Mouse (Mus musculus): Measurements from ENCODE around the gene Spink8.
"Not testable (repeated sequence)": the region's sequence is repeated elsewhere in the genome, so short reads cannot be mapped to it uniquely, and the experiment has no call there.

The Spink8 gene

DNA sequence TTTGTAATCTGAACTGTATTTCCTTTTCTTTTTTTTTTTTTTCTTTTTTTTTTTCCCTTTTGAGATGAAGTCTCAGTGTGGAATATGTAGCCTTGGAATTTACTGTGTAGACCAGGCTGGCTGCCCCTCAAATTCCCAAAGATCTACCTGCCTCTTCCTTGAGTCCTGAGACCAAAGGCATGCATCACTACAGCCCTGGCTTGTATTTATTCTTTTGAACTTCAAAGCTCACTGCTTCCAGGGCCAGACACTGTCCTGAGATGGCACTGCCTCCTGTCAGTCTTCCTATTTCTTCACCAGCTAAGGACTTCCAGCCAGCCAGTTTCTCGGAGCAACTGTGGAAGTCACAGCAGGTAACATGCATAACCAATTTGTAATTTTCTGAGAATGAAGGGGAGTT lies at the start of gene Spink8:
Gene Spink8, plus strand, starts transcription at position 301 of the 400 bp plus-strand sequence.
- no peak for DNase-seq (ENCODE audit: low spot score)

DNA sequence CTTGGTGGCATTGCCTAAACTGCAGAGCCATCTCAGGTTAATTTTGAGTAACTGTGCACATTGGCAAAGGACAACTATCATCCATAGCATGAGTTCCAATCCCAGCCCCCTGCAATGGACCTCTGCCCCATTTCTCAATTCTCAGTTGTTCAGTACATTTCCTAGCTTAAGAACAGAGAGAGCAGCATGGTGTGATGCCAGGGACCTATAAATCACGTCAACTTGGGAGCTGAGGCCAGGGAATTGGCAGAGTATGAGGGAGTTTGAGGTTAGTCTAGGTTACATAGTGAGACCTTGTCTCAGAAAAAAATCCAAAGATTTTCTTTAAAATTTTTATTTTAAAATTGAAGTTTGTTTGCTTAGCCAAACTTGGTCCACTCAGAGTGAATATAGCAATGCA lies 45.2 kb upstream of the Spink8 start:
- not testable (repeated sequence) for DNase-seq (ENCODE audit: low spot score)

DNA sequence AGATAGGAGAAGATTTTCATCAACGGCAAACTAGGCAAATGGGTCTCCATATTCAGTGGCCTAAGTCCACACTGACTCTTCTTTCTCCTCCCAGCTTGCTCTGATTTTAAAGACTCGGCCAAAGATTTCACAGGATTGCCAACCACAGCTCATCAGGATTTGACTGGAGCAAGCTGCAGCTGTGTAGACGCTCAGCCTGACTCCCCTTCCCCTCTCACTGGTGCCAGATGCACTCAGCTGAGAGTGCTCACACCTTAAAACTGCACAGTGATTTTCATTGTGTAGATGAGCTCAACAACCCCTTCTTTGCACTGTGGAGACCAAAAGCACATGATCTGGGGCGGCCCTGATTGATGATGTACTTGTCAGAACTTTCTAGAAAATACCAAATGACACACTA lies 21.5 kb upstream of the Spink8 start, which contains the start of gene Fbxw27:
Gene Fbxw27, minus strand, starts transcription at position 101 of the 400 bp plus-strand sequence.
- DNase-seq (ENCODE audit: low spot score), result not testable (repeated sequence)

DNA sequence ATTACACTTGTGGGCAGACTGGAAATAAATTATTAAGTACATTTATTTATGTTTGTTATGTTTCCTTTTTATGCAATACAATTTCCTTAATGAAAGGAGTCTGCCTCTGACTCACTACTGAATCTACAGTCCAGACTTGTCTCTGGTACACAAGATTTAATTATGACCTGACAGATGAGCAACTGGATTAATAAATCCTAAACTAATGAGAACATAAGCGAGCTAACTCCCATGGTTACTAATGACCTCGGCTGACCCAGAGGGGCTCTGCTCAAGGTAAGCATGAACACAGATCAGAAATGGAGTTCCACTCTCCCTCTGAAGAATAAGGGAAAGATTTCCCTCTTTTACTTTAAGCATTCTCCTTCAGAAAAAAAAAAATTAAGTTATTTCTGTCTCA lies 16.9 kb upstream of the Spink8 start:
- DNase-seq (ENCODE audit: low spot score), result no peak

DNA sequence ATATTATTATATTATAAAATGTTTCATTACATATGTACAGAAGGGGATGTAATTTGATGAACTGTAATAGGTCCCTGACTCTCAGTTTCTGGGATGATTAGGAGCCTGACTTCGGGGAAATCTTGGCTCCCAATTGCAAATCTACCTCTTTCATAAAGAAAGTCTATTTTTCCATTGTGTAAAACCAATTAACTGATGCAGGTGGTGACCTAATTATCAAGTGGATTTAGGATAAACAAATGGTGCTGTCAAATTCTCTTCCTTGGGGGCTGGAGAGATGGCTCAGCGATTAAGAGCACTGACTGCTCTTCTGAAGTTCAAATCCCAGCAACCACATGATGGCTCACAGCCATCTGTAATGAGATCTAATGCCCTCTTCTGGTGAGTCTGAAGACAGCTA lies 16.3 kb upstream of the Spink8 start:
- DNase-seq (ENCODE audit: low spot score), result no peak

DNA sequence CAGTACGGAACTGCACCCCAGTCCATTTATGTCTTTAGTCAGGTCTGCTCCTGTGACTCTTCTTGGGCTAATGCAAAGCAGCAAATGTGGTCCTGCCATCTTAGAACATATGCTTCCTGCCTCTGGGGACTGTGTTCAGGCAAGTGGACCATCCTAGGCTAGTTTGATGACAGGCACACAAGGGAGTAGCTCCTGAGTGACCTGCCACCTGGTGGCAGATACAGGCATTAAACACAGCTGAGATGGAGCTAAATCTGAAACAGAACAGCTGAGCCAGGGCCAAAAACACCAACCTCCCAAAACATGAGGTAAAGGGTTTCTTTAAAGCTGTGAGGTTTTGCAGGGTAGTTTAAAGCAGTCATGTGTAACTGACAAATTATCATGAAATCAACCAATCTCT lies 14.0 kb upstream of the Spink8 start:
- DNase-seq (ENCODE audit: low spot score), result no peak

DNA sequence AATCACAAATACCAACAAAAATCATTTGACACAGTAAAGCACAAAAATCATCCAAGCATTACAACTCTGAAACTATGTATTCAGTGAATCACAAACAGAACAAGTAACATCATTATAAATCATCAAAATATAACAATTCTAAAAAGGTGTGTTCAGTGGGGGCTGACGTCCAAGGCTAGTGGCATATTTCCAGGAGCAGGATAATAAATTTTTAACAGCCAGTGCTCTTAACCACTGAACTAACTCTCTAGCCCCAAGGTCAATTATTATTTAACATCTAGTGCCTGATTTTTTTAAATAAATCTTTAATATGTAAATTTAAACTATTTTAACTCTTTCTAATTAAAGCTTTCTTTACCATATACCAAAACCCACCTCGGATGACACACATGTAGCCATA lies 6.5 kb upstream of the Spink8 start:
- not testable (repeated sequence) for DNase-seq (ENCODE audit: low spot score)

DNA sequence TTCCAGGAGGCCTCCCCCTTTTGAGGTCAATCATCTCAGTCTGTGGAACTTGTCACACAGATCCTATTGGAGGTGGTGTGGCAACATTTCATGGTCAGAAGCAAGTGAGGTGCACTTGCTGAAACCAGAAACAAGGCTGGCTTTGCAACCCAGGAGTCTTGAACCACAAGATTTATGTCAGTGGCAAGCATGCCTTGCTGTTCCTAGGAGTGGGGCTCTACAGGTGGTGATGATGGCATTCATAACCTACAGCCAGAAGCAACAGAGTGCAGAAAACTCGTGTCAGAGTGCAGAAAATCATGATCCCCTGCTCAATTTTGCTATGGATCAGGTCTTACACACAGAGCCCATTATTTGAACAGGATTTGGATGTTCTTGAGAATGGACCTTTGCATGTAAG lies 5.8 kb upstream of the Spink8 start:
- DNase-seq (ENCODE audit: low spot score), result no peak

DNA sequence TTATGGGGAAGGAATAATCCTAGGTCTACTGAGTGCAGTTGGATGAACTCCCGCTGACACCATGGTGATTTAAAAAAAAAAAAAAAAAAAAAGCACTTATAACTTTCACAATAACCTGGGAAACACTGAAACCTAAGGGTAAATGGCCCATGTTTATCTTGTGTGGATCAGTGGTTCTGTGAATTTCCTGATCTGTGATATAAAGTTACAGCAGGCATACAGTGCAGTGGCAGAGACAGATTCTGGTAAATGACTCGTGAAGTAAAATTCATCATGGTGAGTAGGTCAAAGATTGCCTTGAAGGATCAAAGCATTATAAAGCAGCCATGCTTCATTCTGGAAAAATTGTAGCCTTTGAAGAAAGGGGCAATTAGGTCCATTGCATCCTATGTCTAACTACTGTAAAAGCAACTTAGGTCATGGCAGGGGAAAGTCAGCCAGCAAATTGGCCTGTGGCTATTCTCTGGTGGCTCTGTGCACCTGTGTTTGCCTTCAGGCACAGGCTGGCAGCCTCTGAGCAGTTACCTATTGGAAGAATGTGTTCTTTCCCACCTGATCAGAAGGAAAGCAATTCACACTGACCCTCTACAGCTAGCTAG lies 5.3 kb upstream of the Spink8 start:
- no peak for DNase-seq (ENCODE audit: low spot score)

DNA sequence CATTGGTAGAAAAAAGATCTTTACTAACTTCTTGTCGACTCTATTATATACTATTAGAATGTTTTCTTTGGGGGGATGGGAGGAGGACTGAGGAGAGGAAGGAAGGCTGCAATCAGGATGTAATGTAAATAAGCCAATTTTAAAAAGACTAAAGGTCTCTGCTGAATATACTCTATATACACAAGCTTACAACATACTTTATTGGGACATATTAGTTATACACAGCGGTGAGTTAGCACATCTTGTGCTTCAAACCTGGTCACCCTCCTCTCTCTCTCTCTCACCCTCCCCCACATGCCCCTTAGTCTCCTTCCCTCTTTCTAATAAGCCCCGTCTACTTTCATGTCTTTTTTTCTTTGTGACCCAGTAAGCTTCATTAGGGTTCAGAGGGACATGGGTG lies 4.2 kb upstream of the Spink8 start:
- no peak for DNase-seq (ENCODE audit: low spot score)

DNA sequence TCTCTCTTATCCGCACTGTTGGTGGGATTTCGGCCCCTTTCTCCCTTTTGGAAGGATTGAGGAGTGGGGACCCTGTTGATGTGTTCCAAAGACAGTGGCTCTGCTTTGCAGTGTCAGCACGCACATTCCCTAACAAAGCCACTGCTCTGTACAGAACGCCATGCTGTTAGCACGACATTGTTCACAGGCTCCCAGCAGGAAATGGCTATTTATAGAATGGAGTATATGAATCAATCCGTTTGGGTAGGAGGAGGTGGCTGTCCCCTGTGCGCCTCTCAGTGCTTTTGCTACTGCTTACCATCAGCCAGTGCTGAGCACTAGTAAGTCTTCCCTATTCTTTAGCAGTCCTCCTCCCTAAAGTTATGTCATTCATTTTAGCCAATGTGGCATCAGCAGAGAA lies 1.3 kb downstream of the Spink8 start:
- no peak for DNase-seq (ENCODE audit: low spot score)

DNA sequence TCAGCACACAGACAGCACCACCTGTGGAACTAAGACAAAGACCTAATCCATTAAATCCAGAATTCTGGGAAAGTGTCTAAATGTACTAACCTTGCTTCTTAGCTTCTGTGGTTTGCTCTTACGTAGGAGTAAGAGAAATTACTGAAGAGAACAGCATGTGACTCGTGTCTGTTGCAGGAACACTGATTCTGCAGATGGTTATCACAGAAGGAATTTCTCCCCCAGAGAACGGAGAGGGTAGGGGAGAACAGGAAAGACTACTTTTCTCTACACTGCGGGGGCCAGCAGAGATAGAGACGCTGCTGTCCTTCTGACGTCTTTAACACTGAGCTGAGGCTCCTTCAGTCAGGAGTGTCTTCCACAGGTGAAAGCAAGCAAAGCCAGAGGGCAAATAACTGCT lies 4.3 kb downstream of the Spink8 start:
- no peak for DNase-seq (ENCODE audit: low spot score)

DNA sequence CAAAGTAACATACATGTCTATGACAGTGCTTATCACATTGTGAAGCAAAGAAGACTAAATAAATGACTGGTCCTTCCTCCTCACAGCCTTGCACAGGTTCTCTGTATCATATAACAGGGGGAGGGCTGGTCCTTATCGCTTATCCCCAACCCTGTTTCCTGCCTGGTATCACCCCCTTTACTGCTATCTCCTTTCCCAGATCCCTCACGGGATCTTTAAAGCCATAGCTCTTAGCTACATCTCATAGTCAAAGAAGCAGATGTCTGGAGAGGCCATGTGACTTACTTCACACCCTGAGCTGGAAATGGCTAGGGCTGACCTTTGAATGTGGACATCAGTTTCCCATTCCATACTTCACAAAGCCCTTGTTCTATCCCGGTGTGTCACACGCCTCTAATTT lies 13.7 kb downstream of the Spink8 start:
- no peak for DNase-seq (ENCODE audit: low spot score)

DNA sequence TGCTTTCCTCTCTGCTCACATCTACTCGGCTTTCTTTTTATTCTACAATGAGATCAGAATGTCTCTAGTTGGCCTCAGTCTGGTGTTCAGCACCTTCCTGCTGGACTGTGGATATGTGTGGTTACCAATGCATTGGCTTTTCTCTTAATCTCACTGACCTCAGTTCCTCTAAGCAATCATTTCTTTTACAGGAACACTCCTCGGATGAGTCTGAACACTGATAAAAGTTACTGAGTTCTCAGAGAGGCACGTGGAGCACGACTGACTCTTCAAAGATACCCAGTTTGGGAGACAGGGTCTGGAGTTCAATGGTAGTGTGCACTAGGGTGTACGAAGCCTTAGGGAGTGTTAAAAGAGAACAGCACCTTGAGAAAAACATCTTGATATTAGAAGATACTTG lies 14.1 kb downstream of the Spink8 start:
- no peak for DNase-seq (ENCODE audit: low spot score)

DNA sequence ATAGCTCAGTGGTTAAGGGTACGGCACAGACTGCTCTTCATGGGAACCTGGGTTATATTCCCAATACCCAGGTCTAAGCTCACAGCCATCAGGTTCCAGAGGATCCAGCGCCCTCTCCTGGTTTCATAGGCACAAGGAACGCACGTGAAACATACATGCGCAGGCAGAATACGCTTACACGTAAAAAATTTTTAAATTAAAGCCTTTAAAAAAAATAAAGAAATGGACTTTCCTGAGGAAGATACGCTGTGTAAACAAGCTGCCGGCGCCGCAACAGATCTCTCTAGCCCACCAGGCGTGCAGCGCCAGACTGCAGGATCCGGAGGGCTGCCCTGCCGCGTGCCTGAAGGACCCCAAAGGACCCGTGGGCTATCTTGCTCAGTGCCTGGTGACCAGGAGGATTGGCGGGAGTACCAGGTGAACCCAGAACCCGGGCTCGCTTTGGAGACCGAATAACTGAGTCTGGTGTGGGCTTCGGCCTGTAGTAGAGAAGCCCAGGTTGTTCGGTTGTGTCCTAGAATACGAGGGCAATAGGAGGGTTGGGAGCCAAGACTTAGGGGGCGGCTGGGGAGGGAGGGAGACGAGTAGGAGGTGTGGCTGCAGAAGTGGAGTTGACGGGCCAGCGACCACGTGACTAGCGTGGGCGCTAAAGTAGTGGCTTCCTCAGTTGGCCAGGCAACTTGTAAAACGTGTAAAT lies 20.5 kb downstream of the Spink8 start, which contains the start of gene Nme6:
Gene Nme6, plus strand, starts transcription at position 359 of the 697 bp plus-strand sequence.
- peak; percentile 73 for DNase-seq (ENCODE audit: low spot score)

DNA sequence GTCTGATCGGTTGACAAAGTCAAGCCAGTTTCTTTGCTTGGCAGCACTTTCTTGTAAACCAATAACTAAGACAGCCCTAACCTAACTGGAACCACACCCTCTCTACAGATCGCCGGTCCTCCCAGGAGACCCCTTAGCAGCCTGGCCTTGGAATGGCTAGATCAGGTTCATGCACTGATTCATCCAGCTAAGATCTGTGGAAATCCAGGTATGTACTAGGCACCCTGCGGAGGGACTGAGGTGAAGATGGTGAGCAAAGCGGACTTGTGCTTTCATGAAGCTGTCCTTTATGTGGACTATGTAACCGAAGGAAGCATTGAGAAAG lies 21.0 kb downstream of the Spink8 start:
- DNase-seq (ENCODE audit: low spot score), result no peak

DNA sequence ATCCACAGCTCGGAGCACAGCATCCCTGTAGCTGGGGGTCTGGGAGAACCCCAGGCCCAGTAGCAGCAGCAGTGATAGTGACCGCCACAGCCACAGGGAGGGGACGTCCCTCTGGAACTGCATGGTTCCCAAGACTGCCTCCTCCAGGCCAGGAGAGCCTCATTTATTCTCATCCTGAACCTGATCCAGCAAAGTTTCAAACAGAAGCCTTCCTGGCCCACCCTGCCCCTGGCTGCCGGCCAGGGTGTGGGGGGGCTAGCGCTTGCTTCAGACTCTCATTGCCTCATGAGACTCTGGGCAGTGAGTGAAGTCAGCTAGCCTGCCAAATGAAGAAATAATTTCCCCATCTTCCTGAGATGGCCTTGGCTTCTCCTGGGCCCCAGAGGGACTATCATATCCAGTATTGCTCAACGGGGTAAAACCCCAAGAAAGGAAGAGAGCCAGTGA lies 37.3 kb downstream of the Spink8 start, which contains the start of gene Camp:
Gene Camp, minus strand, starts transcription at position 306 of the 447 bp plus-strand sequence.
- DNase-seq (ENCODE audit: low spot score), result no peak

DNA sequence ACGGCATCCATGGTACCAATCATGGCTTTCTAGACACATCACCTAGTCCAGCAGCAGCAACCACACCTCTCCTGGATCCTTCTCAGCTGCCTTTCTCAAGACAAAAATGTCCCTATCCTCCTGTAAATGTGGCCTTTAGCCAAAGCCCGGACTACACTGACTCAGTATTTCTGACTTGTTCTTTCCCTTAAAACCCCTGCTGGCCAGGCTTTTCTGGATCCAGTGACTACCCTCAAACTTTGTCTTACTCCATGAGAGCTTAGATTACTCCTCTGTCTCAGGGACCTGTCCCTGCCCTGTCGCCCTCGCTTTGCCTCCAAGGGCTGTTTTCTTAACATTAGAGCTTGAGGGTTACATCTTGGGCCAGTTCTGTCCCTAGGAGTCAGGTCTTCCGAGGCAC lies 38.0 kb downstream of the Spink8 start:
- no peak for DNase-seq (ENCODE audit: low spot score)

DNA sequence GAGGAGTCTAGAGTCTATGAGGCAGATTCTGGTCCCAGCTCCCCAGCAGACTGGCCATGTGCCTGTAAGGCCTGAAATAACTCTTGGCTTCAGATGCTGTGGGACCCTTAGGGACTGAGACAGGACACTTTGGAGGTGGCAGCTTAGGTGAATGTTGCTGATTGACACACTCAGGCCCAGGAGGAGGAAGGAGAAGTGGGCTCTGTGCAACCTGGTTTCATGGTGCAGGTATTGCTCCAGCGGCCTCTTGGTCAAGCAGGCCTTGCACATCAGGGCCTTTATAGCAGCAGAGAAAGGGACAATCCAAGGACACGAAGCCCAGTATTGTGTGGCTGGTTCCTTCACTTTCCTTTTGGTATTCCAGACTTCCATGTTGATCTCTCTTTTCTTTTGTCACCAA lies 42.3 kb downstream of the Spink8 start:
- no peak for DNase-seq (ENCODE audit: low spot score)

DNA sequence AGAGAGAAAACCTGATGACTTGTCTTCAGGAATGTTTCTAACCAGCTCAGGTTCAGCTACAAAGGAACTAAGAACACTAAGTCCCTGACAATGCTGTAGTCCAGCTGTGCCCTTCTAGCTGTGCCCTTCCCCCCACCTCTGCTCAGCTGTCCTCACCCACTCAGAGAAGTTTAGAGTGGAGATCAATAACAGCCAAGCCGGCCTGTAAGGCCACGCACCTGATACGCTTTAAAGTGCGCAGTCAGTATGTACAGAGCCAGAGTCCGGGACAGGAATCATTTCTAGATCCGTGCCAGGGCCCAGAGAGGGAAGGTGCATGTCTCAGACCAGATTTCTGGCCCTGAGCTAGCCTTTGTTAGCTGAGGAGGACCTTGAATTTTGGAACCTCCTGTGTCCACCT lies 43.9 kb downstream of the Spink8 start:
- DNase-seq (ENCODE audit: low spot score), result no peak

DNA sequence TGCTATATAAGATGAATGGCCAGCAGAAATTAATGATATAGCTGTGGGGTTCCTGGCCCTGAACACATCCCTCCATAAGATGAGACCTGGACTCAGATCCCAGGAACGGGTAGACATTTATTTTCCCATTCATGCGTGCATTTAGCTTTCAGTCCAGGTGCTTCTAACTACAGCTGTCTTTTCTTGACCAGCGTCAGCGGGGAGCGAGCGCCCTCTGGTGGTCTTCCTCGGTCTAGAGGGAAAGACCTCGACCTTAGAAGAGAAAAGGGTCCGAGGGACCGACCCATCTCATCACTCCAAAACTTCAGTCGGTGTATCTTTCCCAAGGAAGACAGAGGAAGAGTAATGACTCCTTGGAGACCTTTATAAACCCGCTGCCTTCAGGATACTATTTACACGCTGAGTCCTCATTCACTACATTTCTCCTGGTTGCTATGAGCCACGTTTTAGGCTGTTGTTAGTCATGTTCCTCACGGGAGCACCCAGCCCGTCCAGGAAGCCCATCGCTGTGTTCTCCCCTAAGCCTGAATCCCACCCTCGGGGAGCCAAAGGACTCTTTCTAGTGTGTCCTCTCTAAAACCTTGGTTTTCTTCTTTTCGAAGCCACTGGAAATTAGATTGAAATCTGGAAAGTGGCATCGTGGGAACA lies 50.4 kb downstream of the Spink8 start:
- DNase-seq (ENCODE audit: low spot score), result no peak

DNA sequence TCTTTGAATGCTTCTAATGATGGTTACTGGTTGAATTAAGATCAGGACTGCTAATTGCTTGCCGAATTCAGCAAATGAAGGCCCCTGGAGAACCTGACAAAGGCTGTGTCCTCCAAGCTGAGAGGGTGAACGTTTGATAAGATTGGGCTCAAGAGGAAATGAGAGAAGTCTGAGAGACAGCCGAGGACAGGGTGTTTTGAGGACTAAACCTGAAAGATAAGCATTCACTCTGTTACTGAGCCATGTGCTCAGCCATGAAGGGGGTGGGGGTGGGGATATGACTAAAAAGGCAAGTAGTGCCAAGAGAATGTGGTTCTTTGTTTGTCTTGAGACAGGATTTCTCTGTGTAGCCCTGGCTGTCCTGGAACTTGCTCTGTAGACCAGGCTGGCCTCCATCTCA lies 51.0 kb downstream of the Spink8 start:
- no peak for DNase-seq (ENCODE audit: low spot score)

DNA sequence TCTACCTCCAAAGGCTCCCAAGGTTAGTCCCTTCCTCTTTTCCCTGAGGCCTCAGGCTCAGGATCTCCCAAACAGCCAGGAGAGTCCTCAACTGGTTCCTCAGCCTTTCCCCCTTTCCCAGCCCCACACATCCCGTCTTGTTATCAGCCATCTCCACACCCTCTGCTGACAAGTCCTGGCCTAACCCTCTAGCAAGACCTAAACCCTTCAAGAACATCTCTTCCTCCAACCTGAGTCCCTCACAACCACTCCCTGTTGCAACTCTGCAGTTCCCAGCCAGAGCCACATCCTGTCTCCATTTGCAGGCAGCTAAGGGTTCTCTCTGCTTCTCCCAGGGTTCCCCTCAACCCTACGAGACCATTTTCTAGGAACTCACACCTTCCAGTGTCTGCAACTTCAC lies 54.1 kb downstream of the Spink8 start:
- no peak for DNase-seq (ENCODE audit: low spot score)

All from left cerebral cortex, adult 11 months (tissue).